Mouse (Mus musculus): ENCODE data around the gene Cope. TPM values are rescaled to one million over a fixed set of nuclear protein-coding genes. Genes with fewer than 3 reads are reported as not detected.

The Cope gene
- polyA plus RNA-seq, 1 experiment from 2014 or later = 297 TPM

- 0 out of 2 replicates have a peak, but pooled peaks cover 1% of the 10 kb centered on the region for H3K36me3 ChIP-seq (ENCODE audit: insufficient read depth, low read length)
- 82% methylated on average over 4 of the region's 4 CpGs for WGBS
- H3K9me3 ChIP-seq (ENCODE audit: low read length) = no peaks in the 10 kb centered on the region
- peaks cover 22% of the 10 kb centered on the region; the same call in 1 of the 2 replicates for H3K4me1 ChIP-seq (ENCODE audit: insufficient read depth, low read depth, low read length)
- H3K9ac ChIP-seq (replicated peaks; ENCODE audit: low read depth) = no peak overlapping the region
- no peak overlapping the region for H3K27ac ChIP-seq (ENCODE audit: low read length)
- H3K4me3 ChIP-seq (ENCODE audit: low read depth, low read length) = no peak overlapping the region
- TF ChIP-seq EP300 (IDR thresholded peaks at IDR 0.05) (no peak), CTCF (IDR thresholded peaks at IDR 0.05) (no peak)
- DNase-seq (ENCODE audit: low spot score) (no peak), ATAC-seq (no peak)
- no peak overlapping the region for H3K4me2 ChIP-seq (replicated peaks; ENCODE audit: low read depth, low read length)
- no peaks in the 10 kb centered on the region for H3K27me3 ChIP-seq (replicated peaks; ENCODE audit: insufficient read depth, low read length)
Observed at GRCm38 (mm10) chr8:70347443-70347842, 45.1 kb downstream of the Cope start.

GRCm38 (mm10) chr8:70347860-70348420 lies 45.6 kb downstream of the Cope start:
- no peaks in the 10 kb centered on the region for H3K36me3 ChIP-seq (ENCODE audit: insufficient read depth, low read length)

GRCm38 (mm10) chr8:70351035-70351999 lies 49.0 kb downstream of the Cope start:
- ATAC-seq (no peak), DNase-seq (ENCODE audit: low spot score) (peak; percentile 38)
- Histone ChIP-seq H3K4me3 (ENCODE audit: low read depth, low read length) (peak overlapping the region; percentile 96), H3K9ac (replicated peaks; ENCODE audit: low read depth) (peak overlapping the region; percentile 96), H3K27me3 (replicated peaks; ENCODE audit: insufficient read depth, low read length) (no peaks in the 10 kb centered on the region), H3K9me3 (ENCODE audit: low read length) (no peaks in the 10 kb centered on the region), H3K27ac (ENCODE audit: low read length) (peak overlapping the region; percentile 93; the same call in 1 of the 2 replicates), H3K4me1 (ENCODE audit: insufficient read depth, low read depth, low read length) (peaks cover 22% of the 10 kb centered on the region; the same call in 1 of the 2 replicates), H3K36me3 (ENCODE audit: insufficient read depth, low read length) (no peaks in the 10 kb centered on the region), H3K4me2 (replicated peaks; ENCODE audit: low read depth, low read length) (peak overlapping the region; percentile 84)
- WGBS = 29% methylated on average over 15 of the region's 15 CpGs
- TF ChIP-seq CTCF (IDR thresholded peaks at IDR 0.05) (no peak), EP300 (IDR thresholded peaks at IDR 0.05) (no peak)

More at GRCm38 (mm10) chr8:70347860-70348420, 45.6 kb downstream of the Cope start:
- Histone ChIP-seq H3K4me1 (ENCODE audit: insufficient read depth, low read depth, low read length) (peaks cover 22% of the 10 kb centered on the region; the same call in 1 of the 2 replicates), H3K4me2 (replicated peaks; ENCODE audit: low read depth, low read length) (no peak overlapping the region), H3K9me3 (ENCODE audit: low read length) (no peaks in the 10 kb centered on the region), H3K4me3 (ENCODE audit: low read depth, low read length) (no peak overlapping the region), H3K9ac (replicated peaks; ENCODE audit: low read depth) (no peak overlapping the region), H3K27me3 (replicated peaks; ENCODE audit: insufficient read depth, low read length) (no peaks in the 10 kb centered on the region), H3K27ac (ENCODE audit: low read length) (no peak overlapping the region)
- 45% methylated on average over 1 of the region's 1 CpGs for WGBS
- no peak for ATAC-seq
- no peak for DNase-seq (ENCODE audit: low spot score)
- TF ChIP-seq CTCF (IDR thresholded peaks at IDR 0.05) (no peak), EP300 (IDR thresholded peaks at IDR 0.05) (no peak)

- Histone ChIP-seq H3K36me3 (ENCODE audit: insufficient read depth, low read length) (no peaks in the 10 kb centered on the region), H3K9me3 (ENCODE audit: low read length) (no peaks in the 10 kb centered on the region), H3K4me2 (replicated peaks; ENCODE audit: low read depth, low read length) (peak overlapping the region; percentile 84), H3K27me3 (replicated peaks; ENCODE audit: insufficient read depth, low read length) (no peaks in the 10 kb centered on the region), H3K27ac (ENCODE audit: low read length) (peak overlapping the region; percentile 93; the same call in 1 of the 2 replicates), H3K9ac (replicated peaks; ENCODE audit: low read depth) (peak overlapping the region; percentile 96), H3K4me3 (ENCODE audit: low read depth, low read length) (peak overlapping the region; percentile 96), H3K4me1 (ENCODE audit: insufficient read depth, low read depth, low read length) (peaks cover 22% of the 10 kb centered on the region; the same call in 1 of the 2 replicates)
- WGBS = 5% methylated on average over 3 of the region's 3 CpGs
- DNase-seq (ENCODE audit: low spot score) (no peak), ATAC-seq (no peak)
- TF ChIP-seq EP300 (IDR thresholded peaks at IDR 0.05) (no peak), CTCF (IDR thresholded peaks at IDR 0.05) (no peak)
Observed at GRCm38 (mm10) chr8:70352000-70352384, 49.7 kb downstream of the Cope start.

- Histone ChIP-seq H3K27me3 (replicated peaks; ENCODE audit: insufficient read depth, low read length) (no peaks in the 10 kb centered on the region), H3K36me3 (ENCODE audit: insufficient read depth, low read length) (no peaks in the 10 kb centered on the region), H3K4me1 (ENCODE audit: insufficient read depth, low read depth, low read length) (peaks cover 22% of the 10 kb centered on the region; the same call in 1 of the 2 replicates), H3K4me3 (ENCODE audit: low read depth, low read length) (peak overlapping the region; percentile 96), H3K9me3 (ENCODE audit: low read length) (no peaks in the 10 kb centered on the region), H3K27ac (ENCODE audit: low read length) (peak overlapping the region; percentile 93), H3K4me2 (replicated peaks; ENCODE audit: low read depth, low read length) (peak overlapping the region; percentile 84), H3K9ac (replicated peaks; ENCODE audit: low read depth) (peak overlapping the region; percentile 96)
- under 1% methylated on average over 57 of the region's 64 CpGs for WGBS
- DNase-seq (ENCODE audit: low spot score) (no peak), ATAC-seq (peak; percentile 65)
- TF ChIP-seq EP300 (IDR thresholded peaks at IDR 0.05) = no peak
- TF ChIP-seq CTCF (IDR thresholded peaks at IDR 0.05) = no peak
Observed at GRCm38 (mm10) chr8:70352657-70353151, 50.4 kb downstream of the Cope start.
